Mouse (Mus musculus) E14TG2a.4 (cell line): Measurements from ENCODE around the gene Mdm2.

Experiments
- CTCF ChIP-seq: conservative IDR thresholded peaks from 2 replicates; pipeline ENCODE4 v1.5.1; 2014; ENCODE audit warnings: low read length
- POU5F1 ChIP-seq: IDR thresholded peaks from 2 replicates; pipeline ENCODE4 v1.6.1; 2014; ENCODE audit warnings: low read length, borderline replicate concordance

DNA sequence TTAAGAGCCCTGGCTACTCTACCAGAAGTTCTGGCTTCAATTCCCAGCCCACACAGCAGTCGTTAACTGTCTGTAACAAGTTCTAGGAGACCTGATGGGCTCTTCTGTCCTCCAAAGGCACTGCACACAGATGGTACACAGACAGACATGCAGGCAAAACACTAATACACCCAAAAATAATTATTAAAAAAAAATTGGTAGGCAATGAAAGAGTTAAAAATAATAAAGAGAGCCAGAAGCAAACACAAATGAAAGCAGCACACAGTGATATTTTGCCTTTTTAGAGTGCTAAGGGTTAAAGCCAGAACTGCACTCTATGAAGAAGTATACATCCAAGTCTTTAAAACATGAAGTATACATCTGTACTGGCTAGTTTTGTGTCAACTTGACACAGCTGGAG is 10.1 kb downstream of the Mdm2 start:
- no peak for TF ChIP-seq CTCF
- TF ChIP-seq POU5F1, result no peak
